Mouse (Mus musculus) adipose tissue, adult 10 weeks (tissue): ENCODE measurements around the gene Mapk7. TPM values are rescaled to one million over a fixed set of nuclear protein-coding genes. Genes with fewer than 3 reads are reported as not detected.

ENCODE experiments used
- polyA plus RNA-seq: library from polyadenylated mRNA; stranded (reverse); fragments of 350-450 nt; fragmentation: Illumina TruSeq; extraction: RNeasy Lipid Tissue Mini Kit (QIAGEN cat#74804); gene quantifications from one replicate; pipeline ENCODE4 v1.2.3, GENCODE M21; 2014; ENCODE audit warnings: low read depth, low replicate concordance

Mapk7 gene
- 12.1 TPM for polyA plus RNA-seq

DNA sequence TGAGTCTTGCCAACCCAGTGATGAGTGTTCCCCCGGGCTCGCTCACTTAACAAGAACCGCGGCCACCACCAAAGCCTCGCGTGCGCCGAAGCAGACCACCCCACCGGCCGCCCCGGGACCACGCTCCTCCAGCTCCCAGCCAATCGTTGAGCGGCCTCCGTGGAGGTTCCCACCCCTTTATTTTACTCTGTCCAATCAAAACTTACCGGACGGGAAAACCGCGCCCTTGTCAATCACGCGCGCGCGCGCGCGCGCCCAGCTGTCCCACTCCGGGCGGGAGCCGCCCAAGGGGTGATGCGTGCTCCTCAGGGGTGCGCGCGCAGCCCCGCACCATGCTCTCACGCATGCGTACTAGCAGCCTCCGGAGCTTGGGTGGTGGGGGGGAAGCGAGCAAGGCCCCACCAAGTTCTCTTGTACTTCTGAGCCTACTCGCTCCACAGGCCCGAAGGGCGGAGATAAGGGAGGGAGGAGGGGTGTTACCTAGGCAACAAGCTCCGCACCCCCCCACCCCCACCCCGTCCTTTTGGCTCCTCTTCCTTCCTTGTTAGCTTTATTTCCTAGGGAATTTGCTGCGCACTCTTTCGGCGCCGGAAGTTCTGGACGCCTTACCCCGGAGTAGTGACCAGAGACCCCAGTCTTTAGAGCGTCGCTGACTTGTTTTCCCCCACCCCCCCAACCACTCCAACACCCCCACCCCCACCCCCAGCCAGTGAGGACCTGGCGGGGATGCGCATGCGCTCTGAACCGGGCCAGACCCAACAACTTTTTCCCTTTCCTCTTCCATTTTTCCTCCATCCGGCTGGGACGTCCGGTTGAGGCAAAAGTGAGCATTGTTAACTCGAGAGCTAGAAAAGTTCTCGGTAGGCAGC is at the start of gene Mapk7:
Gene Mapk7, minus strand, starts transcription at position 278 of the 869 bp plus-strand sequence.

DNA sequence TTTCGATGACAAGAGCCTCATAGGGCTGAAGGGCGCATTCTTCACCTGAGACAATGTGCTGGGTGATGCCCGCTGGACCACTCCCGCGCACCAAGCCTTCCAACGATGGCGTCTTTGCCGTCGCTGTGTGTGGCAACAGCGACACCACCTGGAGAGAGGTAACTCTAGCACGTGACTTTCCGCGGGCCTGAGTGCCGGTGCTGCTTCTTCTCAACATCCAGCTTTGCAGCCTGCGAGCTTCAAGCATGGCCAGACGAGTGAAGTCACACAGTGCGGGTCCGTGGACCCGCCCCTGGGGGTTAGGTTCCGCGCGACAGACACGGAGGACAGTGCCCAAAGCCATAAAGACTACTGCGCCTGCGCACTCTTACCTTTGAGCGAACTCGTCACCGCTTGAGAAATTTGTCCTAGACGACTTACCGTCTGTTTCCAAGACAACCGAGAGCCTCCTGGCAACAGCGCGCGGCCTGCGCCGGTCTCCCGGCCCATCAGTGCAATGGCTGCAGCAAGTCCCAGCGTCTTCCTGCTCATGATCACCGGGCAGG is 10.6 kb upstream of the Mapk7 start, which contains the start of gene B9d1:
Gene B9d1, plus strand, starts transcription at position 432 of the 545 bp plus-strand sequence.

DNA sequence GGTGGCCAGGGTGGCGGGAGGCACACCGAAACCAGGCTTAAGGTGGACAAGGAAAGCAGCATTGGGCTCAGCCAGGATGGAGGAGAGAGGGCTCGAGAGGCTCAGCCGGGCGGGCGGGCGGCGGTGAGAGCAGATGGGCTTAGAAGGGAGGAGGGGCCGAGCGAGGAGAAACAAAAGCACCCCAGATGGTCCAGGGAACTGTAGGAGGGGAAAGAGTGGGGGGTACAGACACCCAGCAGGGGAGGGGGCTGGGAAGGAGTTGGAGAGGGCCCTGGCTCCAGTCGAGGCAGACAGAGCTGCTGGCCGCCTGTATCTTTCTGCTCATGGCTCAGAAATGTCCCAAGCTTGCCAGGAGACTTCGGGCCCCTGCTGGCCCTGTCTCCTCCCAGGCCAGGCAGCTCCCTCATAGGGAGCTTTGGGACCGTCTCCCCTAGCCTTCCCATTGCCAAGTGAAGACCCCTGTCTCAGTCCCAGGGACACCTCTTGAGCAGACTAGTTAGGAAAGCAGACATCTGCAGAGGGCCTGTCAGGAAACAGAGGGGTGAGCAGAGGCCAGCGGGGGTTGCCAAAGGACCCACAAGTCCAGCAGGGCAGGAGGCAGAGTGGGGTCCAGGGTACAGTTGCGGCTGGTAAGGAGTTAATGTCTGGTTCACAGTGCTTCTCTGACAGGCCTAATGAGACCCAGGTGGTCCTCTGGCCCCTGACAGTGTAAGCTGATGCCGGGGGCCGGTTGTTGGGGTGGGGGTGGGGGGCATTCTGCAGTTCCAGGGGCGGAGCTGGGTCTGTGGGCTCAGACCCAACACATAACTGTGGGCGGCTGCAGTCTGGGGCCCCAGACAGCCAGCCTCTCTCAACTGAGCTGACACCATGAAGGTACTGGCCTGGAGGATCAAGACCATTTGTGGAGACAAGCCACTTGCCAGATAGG is 9.3 kb downstream of the Mapk7 start, which contains the start of gene Mfap4:
Gene Mfap4, plus strand, starts transcription at position 819 of the 928 bp plus-strand sequence.

Other genes with a start within 250 kb of the Mapk7 start
- 94.2 TPM for gene Aldh3a2, start 226.9 kb downstream of the Mapk7 start, polyA plus RNA-seq
- gene Slc47a2, start 151.5 kb downstream of the Mapk7 start, polyA plus RNA-seq: 3.8 TPM
- gene Slc47a1, start 116.1 kb downstream of the Mapk7 start, polyA plus RNA-seq: 1.8 TPM
- 0.94 TPM for gene Rnf112, start 40.3 kb downstream of the Mapk7 start, polyA plus RNA-seq
- gene Mfap4, start 9.0 kb downstream of the Mapk7 start, polyA plus RNA-seq: 74.0 TPM
- 22.2 TPM for gene B9d1, start 10.7 kb upstream of the Mapk7 start, polyA plus RNA-seq
- 35.0 TPM for gene Epn2, start 85.3 kb upstream of the Mapk7 start, polyA plus RNA-seq
- gene Grap, start 158.9 kb upstream of the Mapk7 start, polyA plus RNA-seq: 11.8 TPM
- gene Fam83g, start 189.7 kb upstream of the Mapk7 start, polyA plus RNA-seq: 2.2 TPM
- not detected for gene Slc5a10, start 226.4 kb upstream of the Mapk7 start, polyA plus RNA-seq